Mouse (Mus musculus) layer of hippocampus, adult 9-10 months (tissue): ENCODE measurements at regions not wholly inside any gene's neighbourhood (a gene's known extent, or its start where the extent isn't known, plus 50 kb on each side); places are given as distances from the start of the nearest gene placed in this dataset.
A peak's percentile ranks its signal among the peaks of the same experiment; 100 is the strongest.

Experiments
- DNase-seq: peaks from one replicate; pipeline ENCODE4 v3.0.0; 2022; ENCODE audit warnings: low spot score

DNA sequence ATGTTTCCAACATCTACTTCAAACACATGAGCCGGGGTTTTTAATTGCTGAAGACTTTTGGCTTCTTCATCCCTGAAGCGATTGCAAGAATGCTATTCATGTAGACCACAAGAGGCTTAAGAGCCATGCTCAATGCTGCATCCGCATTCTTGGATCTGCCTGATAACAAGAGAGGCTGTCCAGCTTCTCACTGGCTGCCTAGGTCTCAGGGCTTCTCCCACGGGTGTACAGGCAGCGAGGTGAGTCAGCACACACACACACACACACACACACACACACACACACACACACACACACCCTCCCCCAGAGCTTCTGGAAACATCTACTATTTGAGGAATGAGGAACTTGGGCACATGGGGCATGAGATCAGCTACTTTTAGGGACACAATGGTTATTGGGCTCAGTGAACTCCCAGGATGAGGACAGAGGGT is 261.1 kb downstream of the Tgfb2 start:
- DNase-seq: peak; percentile 25

GRCm38 (mm10) chr1:186442160-186442559 is 263.6 kb downstream of the Tgfb2 start:
- no peak for DNase-seq

- DNase-seq: no peak
These were observed 270.3 kb downstream of the Tgfb2 start for GRCm38 (mm10) chr1:186435336-186435972.

DNA sequence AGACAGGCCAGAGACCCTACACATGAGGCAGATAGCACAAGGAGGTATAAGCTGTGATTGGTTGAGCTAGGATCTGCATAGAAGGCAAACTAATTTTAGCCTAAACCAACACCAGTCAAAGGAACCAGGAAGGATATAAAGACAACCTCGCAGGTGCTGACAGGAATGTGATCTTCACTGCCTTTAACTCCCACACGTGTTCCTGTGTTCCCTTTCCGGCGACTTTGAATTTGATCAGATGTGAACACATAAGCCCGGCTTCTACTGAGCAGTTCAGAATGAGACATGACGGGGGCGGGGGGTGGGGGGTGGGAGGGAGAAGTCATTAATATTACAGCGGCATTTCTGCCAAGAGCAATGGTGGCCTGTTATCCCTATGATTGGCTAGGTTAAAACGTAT is 271.0 kb downstream of the Tgfb2 start:
- DNase-seq: no peak

DNA sequence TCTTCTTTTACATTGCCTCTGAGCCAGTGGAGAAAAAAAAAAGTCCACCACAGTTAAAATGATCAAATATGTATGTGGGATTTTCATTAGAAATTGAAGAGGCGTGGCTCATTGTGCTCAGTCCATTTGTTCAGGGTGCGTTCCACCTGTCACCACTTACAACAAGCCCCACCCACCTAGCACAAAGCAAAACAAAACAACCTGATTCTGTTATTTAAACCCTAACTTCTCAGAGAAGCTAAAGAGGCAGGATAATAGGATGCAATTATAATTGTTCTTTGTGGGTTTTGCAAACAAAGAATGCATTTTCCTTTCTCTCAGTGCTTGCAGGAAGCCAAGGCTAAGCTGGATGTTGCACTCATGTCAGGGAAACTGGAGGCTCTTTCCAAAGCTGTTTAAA is 271.8 kb downstream of the Tgfb2 start:
- no peak for DNase-seq

- DNase-seq: no peak
These were observed 272.6 kb downstream of the Tgfb2 start for GRCm38 (mm10) chr1:186433169-186433665.

DNA sequence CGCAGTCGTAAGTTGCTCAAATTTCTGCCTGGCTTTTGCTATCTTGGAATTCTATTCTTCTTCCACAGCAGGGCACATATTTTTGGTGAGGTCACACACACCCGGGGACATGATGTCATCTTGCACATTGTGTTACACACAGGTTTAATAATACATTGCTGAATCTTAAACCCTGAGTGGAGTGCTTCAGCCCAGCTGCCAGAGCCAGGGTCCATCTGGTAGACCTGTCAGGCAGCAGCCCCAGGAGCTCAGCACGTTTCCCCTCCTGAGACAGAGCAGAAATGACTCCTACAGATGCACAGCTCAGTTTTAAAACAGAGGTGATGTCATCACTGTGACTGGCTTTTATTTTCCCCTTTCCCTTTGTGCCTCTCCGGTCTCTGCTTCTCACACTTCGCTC is 280.4 kb downstream of the Tgfb2 start:
- DNase-seq: no peak

- no peak for DNase-seq
These were observed 281.7 kb downstream of the Tgfb2 start for GRCm38 (mm10) chr1:186424084-186424483.

DNA sequence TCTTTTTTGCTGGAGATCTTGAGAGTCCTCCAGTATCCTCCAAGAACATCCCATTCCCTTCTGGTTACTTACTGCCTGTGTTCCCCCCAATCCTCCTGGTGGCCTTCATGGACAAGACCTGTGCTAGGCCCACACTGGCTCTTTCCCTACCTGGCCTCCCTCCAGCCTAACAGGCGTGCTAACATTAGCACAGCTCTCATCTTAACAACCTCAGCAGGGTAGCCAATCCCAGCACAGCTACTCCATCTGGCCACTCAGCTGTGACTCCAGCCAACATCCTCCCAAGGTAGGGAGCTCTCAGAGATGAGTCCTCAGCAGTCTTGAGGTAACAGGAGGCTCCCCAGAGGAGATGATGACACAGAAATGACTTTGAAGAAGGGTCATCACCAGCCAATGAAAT is 288.7 kb downstream of the Tgfb2 start:
- DNase-seq: no peak

- no peak for DNase-seq
These were observed 290.5 kb downstream of the Tgfb2 start for GRCm38 (mm10) chr1:186415321-186415720.

- no peak for DNase-seq
These were observed 291.9 kb downstream of the Tgfb2 start for GRCm38 (mm10) chr1:186413886-186414245.

- DNase-seq: no peak
These were observed 292.5 kb downstream of the Tgfb2 start for GRCm38 (mm10) chr1:186413064-186413885.

DNA sequence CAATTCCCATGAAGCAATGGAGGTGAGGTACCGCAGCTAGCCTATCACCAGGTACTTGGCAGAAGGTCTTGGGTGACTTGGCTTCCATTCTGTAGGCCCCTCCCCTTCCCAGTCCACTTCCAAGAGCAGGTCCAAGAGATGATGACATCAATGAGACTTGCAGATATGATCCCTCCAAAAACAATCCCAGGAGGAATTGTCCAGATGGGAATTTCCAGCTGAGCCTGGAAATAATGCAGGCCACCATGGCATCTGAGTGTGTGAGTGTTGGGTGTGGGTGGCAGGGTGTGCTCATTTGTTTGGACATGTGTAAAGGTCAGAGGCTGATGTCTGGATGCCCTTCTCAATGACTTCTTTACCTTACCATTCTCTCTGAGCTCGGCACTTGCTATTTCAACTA is 293.5 kb downstream of the Tgfb2 start:
- no peak for DNase-seq

- DNase-seq: no peak
These were observed 291.9 kb upstream of the Lyplal1 start for GRCm38 (mm10) chr1:186408986-186409441.

GRCm38 (mm10) chr1:186407656-186408055 is 290.5 kb upstream of the Lyplal1 start:
- no peak for DNase-seq

DNA sequence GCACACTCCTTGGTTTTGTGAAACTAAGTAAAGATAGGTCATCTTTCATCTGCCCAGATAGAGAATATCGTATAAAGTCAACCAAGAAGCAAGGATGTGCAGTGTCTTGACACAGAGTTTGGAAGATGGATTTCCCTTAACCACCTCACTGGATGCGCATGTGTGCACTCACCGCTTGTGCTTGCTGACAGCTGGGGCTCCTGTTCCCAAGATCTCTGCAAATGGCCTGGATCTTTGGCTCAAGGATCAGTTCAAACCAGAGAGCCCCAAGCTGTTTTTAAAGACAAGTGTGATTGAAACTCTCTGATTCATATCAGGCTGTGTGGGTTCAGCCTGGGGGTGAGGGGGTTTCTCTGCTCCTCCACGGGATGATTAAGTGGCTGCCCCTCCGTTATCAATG is 288.6 kb upstream of the Lyplal1 start:
- DNase-seq: no peak

DNA sequence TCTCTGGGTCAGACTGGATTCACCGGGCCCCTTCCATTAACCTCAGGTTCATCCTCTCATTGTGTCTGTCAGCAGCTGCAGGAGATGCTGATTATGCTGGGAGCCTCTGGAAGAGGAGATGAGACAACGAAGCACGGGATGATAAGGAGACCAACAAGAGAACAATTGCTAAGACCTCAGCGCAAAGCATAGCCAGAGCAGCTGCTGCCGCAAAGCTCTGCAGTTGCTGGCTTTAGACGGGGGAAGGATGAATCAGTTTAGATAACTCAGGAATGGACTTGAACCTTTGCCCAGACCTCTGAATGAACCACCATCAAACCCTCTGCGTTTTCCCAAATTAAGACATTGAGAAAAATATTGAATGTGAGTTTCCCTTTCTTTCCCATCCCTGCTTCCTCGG is 282.7 kb upstream of the Lyplal1 start:
- no peak for DNase-seq

DNA sequence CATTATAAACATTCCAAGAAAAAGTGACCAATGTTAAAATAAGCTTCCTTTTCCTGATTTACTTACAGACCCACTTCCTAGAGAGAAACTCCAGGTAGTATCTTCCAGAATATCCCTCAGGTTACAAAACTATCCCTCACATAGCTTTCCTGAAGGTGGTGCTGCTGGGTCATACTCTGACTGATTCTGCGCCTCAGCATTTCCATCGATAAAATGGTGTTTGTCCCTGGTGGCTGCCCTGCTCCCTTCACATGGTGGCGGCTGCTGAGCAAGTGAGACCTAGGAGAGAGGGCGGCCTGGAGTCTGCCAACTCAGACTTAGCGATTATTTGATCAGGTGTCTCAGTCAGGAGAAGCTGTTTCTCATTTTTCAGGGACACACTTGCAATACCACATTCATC is 275.9 kb upstream of the Lyplal1 start:
- DNase-seq: no peak

GRCm38 (mm10) chr1:186384440-186384839 is 267.3 kb upstream of the Lyplal1 start:
- no peak for DNase-seq

- DNase-seq: no peak
These were observed 266.3 kb upstream of the Lyplal1 start for GRCm38 (mm10) chr1:186383453-186383852.

DNA sequence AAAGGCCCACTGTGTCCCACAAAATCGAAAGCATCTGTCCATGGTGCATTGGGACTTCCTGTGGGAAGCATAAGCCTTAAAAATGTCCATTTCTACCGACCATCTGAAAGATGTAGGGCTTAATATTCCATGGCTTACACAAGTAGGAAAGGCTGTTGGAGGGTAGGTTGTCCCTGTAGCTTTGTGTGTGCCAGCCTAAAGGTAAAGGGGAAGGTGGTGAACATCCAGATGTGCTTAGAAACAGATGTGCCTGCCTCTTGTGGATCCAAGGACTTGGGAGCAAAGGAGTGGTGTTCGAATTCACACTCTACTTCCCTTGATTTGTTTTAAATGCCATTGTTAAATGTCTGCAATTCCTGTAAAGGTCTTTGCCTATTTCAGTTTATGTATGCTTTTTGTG is 265.9 kb upstream of the Lyplal1 start:
- no peak for DNase-seq

DNA sequence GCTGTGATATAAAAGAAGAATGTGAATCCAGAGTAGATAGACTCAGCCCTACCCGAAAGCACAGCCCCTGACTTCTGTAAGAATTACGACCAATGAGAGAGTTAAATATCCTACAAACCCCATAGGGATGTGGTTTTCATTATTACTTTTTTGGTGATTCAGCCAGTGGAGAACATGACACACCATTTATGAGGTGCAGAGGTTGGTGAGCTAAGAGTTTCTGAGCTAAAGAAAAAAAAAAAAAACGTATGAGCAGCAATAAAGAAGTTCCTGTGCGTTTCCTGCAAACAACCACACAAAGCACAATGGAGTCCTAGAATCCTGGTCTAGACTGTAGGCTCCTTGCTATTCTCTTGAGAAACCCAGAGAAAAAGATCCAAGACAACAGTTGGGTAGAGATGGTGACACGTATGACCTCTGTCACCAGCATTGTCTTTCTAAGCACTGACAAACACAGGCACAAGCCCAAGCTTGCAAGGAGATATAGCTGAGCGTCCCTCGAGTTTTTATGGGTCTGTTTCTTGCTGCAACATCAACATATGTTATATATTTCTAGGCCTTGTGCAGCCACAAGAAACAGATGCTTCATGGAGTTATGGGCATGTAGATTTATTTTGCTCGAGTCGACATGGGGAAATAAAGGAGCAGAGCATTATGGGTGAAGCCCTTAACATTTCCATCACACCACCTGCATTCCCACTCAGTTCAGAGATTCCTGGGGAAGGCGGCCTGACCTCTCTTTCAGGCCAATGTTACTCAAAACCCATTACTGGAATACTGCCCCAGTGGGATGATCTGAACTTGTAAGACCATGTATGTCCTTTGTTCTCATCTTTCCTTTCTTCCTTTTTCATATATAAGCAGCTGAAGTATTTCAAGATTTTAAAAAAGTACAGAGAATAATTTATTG is 263.1 kb upstream of the Lyplal1 start:
- DNase-seq: no peak
